Mouse (Mus musculus) liver, postnatal 0 days (tissue): Measurements from ENCODE around the gene Cry2. TPM values are rescaled to one million over a fixed set of nuclear protein-coding genes. Genes with fewer than 3 reads are reported as not detected.

Source experiments
- ATAC-seq: fragments of 200-750 bp; cut with Nextera tagmentation; 2 replicates; pipeline ENCODE4 v1.8.0; 2017; ENCODE audit warnings: mild to moderate bottlenecking, moderate library complexity
- DNase-seq: peaks from one replicate; pipeline ENCODE4 v3.0.0-alpha.2; 2016
- H3K27ac ChIP-seq: fragments of 300-500 bp; sonication (generic); 2 replicates; pipeline ENCODE4 v1.5.1; 2014; ENCODE audit warnings: antibody characterized with exemption, moderate library complexity, mild to moderate bottlenecking, low read depth
- H3K27me3 ChIP-seq: fragments of 300-500 bp; sonication (generic); 2 replicates; pipeline ENCODE4 v1.6.1; 2014; ENCODE audit warnings: low read length, control low read depth, mixed read lengths; ENCODE audit not compliant: insufficient read depth
- H3K36me3 ChIP-seq: fragments of 300-500 bp; sonication (generic); replicated peaks from 2 replicates; pipeline ENCODE4 v1.6.1; 2014; ENCODE audit warnings: mild to moderate bottlenecking, control low read depth, low read length, moderate library complexity, mixed read lengths; ENCODE audit not compliant: insufficient read depth
- H3K4me1 ChIP-seq: fragments of 300-500 bp; sonication (generic); 2 replicates; pipeline ENCODE4 v1.6.1; 2014; ENCODE audit warnings: antibody characterized with exemption, mild to moderate bottlenecking, control low read depth; ENCODE audit not compliant: insufficient read depth
- H3K4me2 ChIP-seq: fragments of 300-500 bp; sonication (generic); 2 replicates; pipeline ENCODE4 v1.6.1; 2014; ENCODE audit warnings: low read depth, mild to moderate bottlenecking, low read length, moderate library complexity, mixed read lengths
- H3K4me3 ChIP-seq: fragments of 300-500 bp; sonication (generic); 2 replicates; pipeline ENCODE4 v1.5.1; 2014; ENCODE audit warnings: low read depth, low read length
- H3K9ac ChIP-seq: fragments of 300-500 bp; sonication (generic); replicated peaks from 2 replicates; pipeline ENCODE4 v1.6.1; 2014; ENCODE audit warnings: mild to moderate bottlenecking, moderate library complexity
- H3K9me3 ChIP-seq: fragments of 300-500 bp; sonication (generic); 2 replicates; pipeline ENCODE4 v1.6.1; 2016; ENCODE audit warnings: mild to moderate bottlenecking, control low read depth, low read length, mixed read lengths
- CTCF ChIP-seq: sonication (generic); IDR thresholded peaks from 2 replicates; pipeline ENCODE4 v1.5.1; 2016; ENCODE audit warnings: antibody characterized with exemption, low read depth
- EP300 ChIP-seq: IDR thresholded peaks from 2 replicates; pipeline ENCODE4 v1.6.1; 2016; ENCODE audit warnings: antibody characterized with exemption, low read depth, mild to moderate bottlenecking
- WGBS: fragments of 180-500 bp; shearing (Covaris S2); extraction: QIAGEN DNeasy Blood & Tissue Kit; methylation state at CpG from one replicate; pipeline ENCODE4 v1.1.7; 2014; ENCODE audit not compliant: insufficient replicate concordance; 5-methylcytosine and 5-hydroxymethylcytosine counted together
- polyA plus RNA-seq: library from polyadenylated mRNA; unstranded; fragments of >200 nt; fragmentation: Nextera tagmentation; extraction: Ambion mirVana; gene quantifications from 2 replicates; pipeline ENCODE4 v1.2.1, GENCODE M21; 2015

The Cry2 gene
- polyA plus RNA-seq, 1 experiment from 2014 or later = 11.9 TPM

DNA sequence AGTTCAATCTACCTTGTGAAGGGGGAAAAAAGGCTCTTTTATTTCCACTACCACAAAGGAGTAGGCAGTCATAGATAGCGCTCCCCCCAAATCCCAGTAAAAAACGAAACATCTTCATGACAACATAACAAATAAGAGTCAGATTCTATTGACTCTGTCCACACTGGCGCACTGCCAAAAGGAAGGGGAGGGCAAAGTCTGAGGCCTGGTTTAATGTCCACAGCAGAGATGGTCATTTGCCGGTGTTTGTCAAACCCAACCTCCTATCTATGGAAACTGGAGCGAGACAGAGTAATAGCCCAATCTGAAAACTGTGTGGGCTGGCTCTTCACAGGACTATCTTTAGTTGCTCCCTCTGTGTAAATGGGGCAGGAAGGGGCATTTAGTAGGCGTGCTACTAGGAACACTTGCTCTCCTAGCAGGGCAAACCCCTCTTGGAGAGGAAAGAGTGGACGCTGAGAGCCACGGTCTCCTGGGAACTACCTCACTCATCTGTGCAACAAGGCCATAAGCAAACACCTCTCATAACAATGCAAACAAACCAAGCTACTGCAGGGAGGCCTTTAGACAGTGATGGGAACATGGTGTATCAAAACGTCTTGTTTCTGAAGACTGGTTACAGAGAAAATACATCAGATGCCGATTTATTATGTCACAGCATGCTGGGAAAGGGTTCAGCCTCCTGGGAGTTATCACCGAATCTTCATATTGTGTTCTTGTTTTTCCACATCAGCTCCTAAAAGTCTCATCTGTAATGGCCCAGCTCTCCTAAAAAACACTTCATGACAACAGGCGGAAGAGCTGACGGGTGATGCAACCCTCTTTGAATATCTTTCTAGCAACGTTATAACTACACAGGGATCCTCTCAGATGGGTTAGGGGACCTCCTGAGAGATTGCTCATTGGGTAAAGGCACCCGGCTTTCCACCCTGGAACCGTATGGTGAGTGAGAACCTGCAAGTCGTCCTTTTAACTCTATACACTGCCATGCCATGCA lies 1.2 kb downstream of the Cry2 start:
- Histone ChIP-seq H3K4me2 (peak overlapping the region; percentile 95), H3K27me3 (no peaks in the 10 kb centered on the region), H3K27ac (peak overlapping the region; percentile 92), H3K4me3 (peak overlapping the region; percentile 80), H3K4me1 (peaks cover 45% of the 10 kb centered on the region), H3K9me3 (no peaks in the 10 kb centered on the region), H3K36me3 (peaks cover 2% of the 10 kb centered on the region; the same call in 1 of the 2 replicates), H3K9ac (peak overlapping the region; percentile 86)
- 33% methylated on average over 17 of the region's 17 CpGs for WGBS
- TF ChIP-seq CTCF = no peak
- no peak; the same call in 1 of the 2 replicates for TF ChIP-seq EP300
- DNase-seq = peak; percentile 86
- peak; percentile 48 for ATAC-seq

- ATAC-seq = no peak
- WGBS = 52% methylated on average over 11 of the region's 11 CpGs
Observed at GRCm38 (mm10) chr2:92431611-92432179, 2.1 kb downstream of the Cry2 start.

GRCm38 (mm10) chr2:92430723-92431541 lies 2.9 kb downstream of the Cry2 start:
- TF ChIP-seq EP300 = no peak
- DNase-seq (peak; percentile 53), ATAC-seq (no peak)
- Histone ChIP-seq H3K27me3 (no peaks in the 10 kb centered on the region), H3K27ac (peak overlapping the region; percentile 92), H3K9ac (peak overlapping the region; percentile 86), H3K9me3 (no peaks in the 10 kb centered on the region), H3K4me1 (peaks cover 45% of the 10 kb centered on the region), H3K4me3 (peak overlapping the region; percentile 80), H3K36me3 (peaks cover 9% of the 10 kb centered on the region), H3K4me2 (peak overlapping the region; percentile 95)
- 57% methylated on average over 21 of the region's 21 CpGs for WGBS

More at GRCm38 (mm10) chr2:92431611-92432179, 2.1 kb downstream of the Cry2 start:
- peaks cover 3% of the 10 kb centered on the region for H3K36me3 ChIP-seq
- peak overlapping the region; percentile 95 for H3K4me2 ChIP-seq
- peak overlapping the region; percentile 86 for H3K9ac ChIP-seq
- H3K9me3 ChIP-seq = no peaks in the 10 kb centered on the region
- no peaks in the 10 kb centered on the region for H3K27me3 ChIP-seq
- H3K4me3 ChIP-seq = peak overlapping the region; percentile 80
- DNase-seq = no peak
- TF ChIP-seq EP300 (no peak), CTCF (no peak)
- H3K27ac ChIP-seq = peak overlapping the region; percentile 92
- H3K4me1 ChIP-seq = peaks cover 45% of the 10 kb centered on the region

- Histone ChIP-seq H3K36me3 (peaks cover 15% of the 10 kb centered on the region), H3K4me2 (peak overlapping the region; percentile 18; the same call in 1 of the 2 replicates), H3K4me1 (peaks cover 46% of the 10 kb centered on the region), H3K9me3 (no peaks in the 10 kb centered on the region), H3K9ac (no peak overlapping the region), H3K27ac (peak overlapping the region; percentile 30; the same call in 1 of the 2 replicates), H3K4me3 (no peak overlapping the region), H3K27me3 (no peaks in the 10 kb centered on the region)
- ATAC-seq = no peak
- no peak for DNase-seq
- TF ChIP-seq EP300 (no peak), CTCF (no peak)
- 70% methylated on average over 2 of the region's 2 CpGs for WGBS
Observed at GRCm38 (mm10) chr2:92430089-92430488, 3.8 kb downstream of the Cry2 start.

- Histone ChIP-seq H3K4me3 (no peak overlapping the region), H3K4me2 (peak overlapping the region; percentile 42; the same call in 1 of the 2 replicates), H3K27me3 (no peaks in the 10 kb centered on the region), H3K9ac (peak overlapping the region; percentile 38), H3K27ac (peak overlapping the region; percentile 75), H3K9me3 (no peaks in the 10 kb centered on the region), H3K36me3 (peaks cover 33% of the 10 kb centered on the region), H3K4me1 (peaks cover 49% of the 10 kb centered on the region)
- WGBS = 60% methylated on average over 6 of the region's 6 CpGs
- peak; percentile 73 for DNase-seq
- TF ChIP-seq CTCF (no peak), EP300 (no peak)
- ATAC-seq = peak; percentile 68
Observed at GRCm38 (mm10) chr2:92427882-92428281, 6.0 kb downstream of the Cry2 start.
